Mouse (Mus musculus) embryonic fibroblast, embryonic 13.5 days (primary cell): ENCODE data around the gene Slc9a8.

Experiments
- CTCF ChIP-seq: IDR thresholded peaks from 2 replicates; pipeline ENCODE4 v1.5.1; 2011; ENCODE audit warnings: mild to moderate bottlenecking, control low read depth, low read length, moderate library complexity, borderline replicate concordance; ENCODE audit not compliant: insufficient read depth
- POLR2A ChIP-seq: IDR thresholded peaks from 2 replicates; pipeline ENCODE4 v1.6.1; 2011; ENCODE audit warnings: low read depth, mild to moderate bottlenecking, control low read depth, low read length, moderate library complexity

DNA sequence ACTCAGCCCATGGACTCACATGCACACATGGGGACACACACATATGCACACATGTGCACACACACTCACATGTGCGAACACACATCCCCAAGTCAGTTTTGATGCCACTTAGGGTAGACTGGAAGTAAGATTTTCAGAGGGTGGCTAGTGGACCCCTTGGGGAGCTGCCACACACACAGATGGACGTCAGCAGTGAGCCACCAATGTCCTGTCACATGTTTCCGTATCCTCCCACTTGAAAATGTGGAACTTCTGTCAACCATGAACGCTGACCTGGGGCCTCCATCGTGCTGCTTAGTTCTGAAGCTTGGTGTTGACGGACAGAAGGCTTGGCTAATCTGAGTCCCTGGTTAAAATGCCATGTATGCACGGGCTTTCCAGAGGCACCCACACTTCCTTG lies 39.9 kb upstream of the Slc9a8 start:
- TF ChIP-seq POLR2A (no peak), CTCF (no peak)
